Mouse (Mus musculus): ENCODE data around the gene Camp.

DNA sequence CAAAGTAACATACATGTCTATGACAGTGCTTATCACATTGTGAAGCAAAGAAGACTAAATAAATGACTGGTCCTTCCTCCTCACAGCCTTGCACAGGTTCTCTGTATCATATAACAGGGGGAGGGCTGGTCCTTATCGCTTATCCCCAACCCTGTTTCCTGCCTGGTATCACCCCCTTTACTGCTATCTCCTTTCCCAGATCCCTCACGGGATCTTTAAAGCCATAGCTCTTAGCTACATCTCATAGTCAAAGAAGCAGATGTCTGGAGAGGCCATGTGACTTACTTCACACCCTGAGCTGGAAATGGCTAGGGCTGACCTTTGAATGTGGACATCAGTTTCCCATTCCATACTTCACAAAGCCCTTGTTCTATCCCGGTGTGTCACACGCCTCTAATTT is 23.7 kb downstream of the Camp start:
- TF ChIP-seq CTCF (IDR thresholded peaks at IDR 0.05; ENCODE audit: control insufficient read depth, insufficient read depth, low read length) (no peak), POLR2A (IDR thresholded peaks at IDR 0.05; ENCODE audit: borderline replicate concordance, control insufficient read depth, low read depth, low read length) (no peak)

Data from bone marrow, adult 2 months (tissue).